Mouse (Mus musculus): ENCODE data around the gene Urod. TPM values are rescaled to one million over a fixed set of nuclear protein-coding genes. Genes with fewer than 3 reads are reported as not detected.

Gene Urod
- 91.6 TPM for polyA plus RNA-seq (2015; fragmentation: Illumina TruSeq; extraction: RNeasy Lipid Tissue Mini Kit (QIAGEN cat#74804); ENCODE audit: low read depth, low replicate concordance)

DNA sequence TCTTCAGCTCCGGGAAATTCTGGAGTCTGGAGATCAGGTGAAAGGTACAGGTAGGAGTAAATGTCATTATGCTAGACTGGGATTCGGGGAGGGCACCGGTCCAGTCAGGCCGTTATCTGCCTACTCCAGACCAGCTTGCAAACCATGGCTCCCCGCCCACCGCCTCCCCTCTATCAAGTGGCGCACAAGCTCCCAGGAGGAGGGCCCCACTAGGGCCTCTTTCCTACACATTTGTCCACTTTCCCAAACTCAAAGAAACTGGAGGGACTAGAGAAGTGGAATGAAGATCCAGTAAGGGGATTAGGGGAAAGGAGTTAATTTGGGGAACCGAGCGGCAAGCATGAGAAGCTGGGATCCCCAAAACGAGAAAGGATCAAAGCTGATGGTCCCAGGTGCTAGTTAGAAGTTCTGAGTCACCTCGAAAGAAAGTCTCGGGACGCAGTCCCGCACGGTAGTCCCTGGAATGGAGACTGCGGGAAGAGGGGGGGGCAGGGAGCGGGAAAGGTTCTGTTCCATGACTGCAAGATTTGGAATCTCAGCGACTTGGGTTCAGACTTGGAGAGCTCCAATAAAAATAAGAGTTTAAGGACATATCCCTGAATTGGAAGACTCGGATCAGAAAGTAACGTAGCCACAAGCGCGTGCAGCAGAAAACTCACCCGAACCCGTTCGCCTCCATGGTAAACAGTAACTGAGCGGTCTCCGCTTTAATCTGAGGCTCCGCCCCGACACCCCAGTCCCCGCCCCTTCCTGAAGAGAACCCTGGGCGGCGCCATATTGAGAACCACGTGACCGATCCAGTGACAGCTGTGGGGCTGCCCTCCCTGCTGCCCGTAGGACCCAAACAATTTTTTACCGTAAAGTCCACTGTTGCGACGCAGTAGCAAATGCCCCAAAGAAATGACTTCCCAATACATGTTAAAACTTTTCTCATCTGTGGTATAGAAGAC is at the start of gene Urod:
Gene Urod (minus strand): TSS at position 742 of the 950 bp plus-strand sequence.

GRCm38 (mm10) chr4:117019206-117020134 is 25.3 kb upstream of the Urod start, which contains the start of gene Eif2b3:
Gene Eif2b3, plus strand, starts transcription at chr4:117019402.

DNA sequence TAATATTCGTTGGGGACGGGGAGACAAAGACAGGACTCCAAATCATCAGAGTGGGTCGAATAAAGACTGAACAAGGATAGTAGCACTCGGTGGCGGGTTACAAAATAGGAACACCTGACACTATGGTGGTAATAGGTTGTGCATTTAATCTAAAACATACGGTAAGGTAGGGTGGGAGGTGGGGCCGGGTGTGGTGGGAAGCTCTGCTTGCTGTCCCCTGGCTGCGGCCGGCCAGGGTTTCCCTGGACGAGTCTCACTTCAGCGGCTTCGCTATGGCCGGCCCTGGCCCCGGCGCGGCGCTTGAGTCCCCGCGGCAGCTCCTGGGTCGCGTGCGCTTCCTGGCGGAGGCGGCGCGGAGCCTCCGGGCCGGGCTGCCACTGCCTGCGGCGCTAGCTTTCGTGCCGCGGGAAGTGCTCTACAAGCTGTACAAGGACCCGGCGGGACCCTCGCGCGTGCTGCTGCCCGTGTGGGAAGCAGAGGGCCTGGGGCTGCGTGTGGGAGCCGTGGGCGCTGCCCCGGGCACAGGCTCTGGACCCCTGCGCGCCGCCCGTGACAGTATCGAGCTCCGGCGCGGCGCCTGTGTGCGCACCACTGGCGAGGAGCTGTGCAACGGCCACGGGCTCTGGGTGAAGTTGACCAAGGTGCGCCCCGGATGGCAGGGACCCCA is 1.1 kb upstream of the Urod start, which contains the start of gene Hectd3:
Gene Hectd3 (plus strand): TSS at position 187 of the 667 bp plus-strand sequence.

Other genes with a start within 250 kb of the Urod start
- gene Toe1, start 186.8 kb downstream of the Urod start, polyA plus RNA-seq (2015; fragmentation: Illumina TruSeq; extraction: RNeasy Lipid Tissue Mini Kit (QIAGEN cat#74804); ENCODE audit: low read depth, low replicate concordance), result 17.2 TPM
- gene Mutyh, start 186.7 kb downstream of the Urod start, polyA plus RNA-seq (2015; fragmentation: Illumina TruSeq; extraction: RNeasy Lipid Tissue Mini Kit (QIAGEN cat#74804); ENCODE audit: low read depth, low replicate concordance), result 4.6 TPM
- 2.0 TPM for gene Hpdl, start 172.7 kb downstream of the Urod start, polyA plus RNA-seq (2015; fragmentation: Illumina TruSeq; extraction: RNeasy Lipid Tissue Mini Kit (QIAGEN cat#74804); ENCODE audit: low read depth, low replicate concordance)
- 7.0 TPM for gene Zswim5, start 117.0 kb downstream of the Urod start, polyA plus RNA-seq (2015; fragmentation: Illumina TruSeq; extraction: RNeasy Lipid Tissue Mini Kit (QIAGEN cat#74804); ENCODE audit: low read depth, low replicate concordance)
- gene Hectd3, start 904 bp upstream of the Urod start, polyA plus RNA-seq (2015; fragmentation: Illumina TruSeq; extraction: RNeasy Lipid Tissue Mini Kit (QIAGEN cat#74804); ENCODE audit: low read depth, low replicate concordance), result 32.8 TPM
- gene Eif2b3, start 25.0 kb upstream of the Urod start, polyA plus RNA-seq (2015; fragmentation: Illumina TruSeq; extraction: RNeasy Lipid Tissue Mini Kit (QIAGEN cat#74804); ENCODE audit: low read depth, low replicate concordance), result 20.6 TPM
- 0.61 TPM for gene Ptch2, start 101.7 kb upstream of the Urod start, polyA plus RNA-seq (2015; fragmentation: Illumina TruSeq; extraction: RNeasy Lipid Tissue Mini Kit (QIAGEN cat#74804); ENCODE audit: low read depth, low replicate concordance)
- gene Btbd19, start 131.3 kb upstream of the Urod start, polyA plus RNA-seq (2015; fragmentation: Illumina TruSeq; extraction: RNeasy Lipid Tissue Mini Kit (QIAGEN cat#74804); ENCODE audit: low read depth, low replicate concordance), result 14.5 TPM
- gene Tctex1d4, start 132.4 kb upstream of the Urod start, polyA plus RNA-seq (2015; fragmentation: Illumina TruSeq; extraction: RNeasy Lipid Tissue Mini Kit (QIAGEN cat#74804); ENCODE audit: low read depth, low replicate concordance), result 1.4 TPM
- 11.0 TPM for gene Plk3, start 139.6 kb upstream of the Urod start, polyA plus RNA-seq (2015; fragmentation: Illumina TruSeq; extraction: RNeasy Lipid Tissue Mini Kit (QIAGEN cat#74804); ENCODE audit: low read depth, low replicate concordance)
- gene Rps8, start 161.8 kb upstream of the Urod start, polyA plus RNA-seq (2015; fragmentation: Illumina TruSeq; extraction: RNeasy Lipid Tissue Mini Kit (QIAGEN cat#74804); ENCODE audit: low read depth, low replicate concordance), result 859 TPM
- gene Kif2c, start 188.2 kb upstream of the Urod start, polyA plus RNA-seq (2015; fragmentation: Illumina TruSeq; extraction: RNeasy Lipid Tissue Mini Kit (QIAGEN cat#74804); ENCODE audit: low read depth, low replicate concordance), result 0.30 TPM